Mouse (Mus musculus) R1 (cell line): ENCODE measurements at regions not wholly inside any gene's neighbourhood (a gene's known extent, or its start where the extent isn't known, plus 50 kb on each side); places are given as distances from the start of the nearest gene placed in this dataset.

Experiments used
- DNase-seq: peaks from one replicate; pipeline ENCODE4 v3.0.0-alpha.2; 2018; ENCODE audit warnings: low read depth, low spot score

DNA sequence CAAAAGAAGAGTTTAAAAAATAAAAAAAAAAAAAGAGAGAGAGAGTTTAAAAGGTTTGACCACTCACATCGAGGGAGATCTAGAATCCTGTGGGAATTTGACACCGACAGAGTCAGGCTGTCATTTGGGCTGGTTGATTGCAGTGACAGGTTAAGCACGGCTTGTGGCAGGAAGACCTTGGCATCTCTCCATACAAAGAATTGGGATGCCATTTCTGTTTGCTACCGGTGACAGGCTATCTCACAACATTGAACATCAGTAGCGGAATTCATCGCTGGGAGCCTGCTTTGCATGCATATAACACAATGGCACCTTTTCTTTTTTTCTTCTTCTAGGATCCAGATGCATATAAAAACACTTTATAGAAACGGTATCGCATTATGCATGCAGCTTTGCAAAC, 53.7 kb upstream of the Gm26657 start:
- DNase-seq: no peak

DNA sequence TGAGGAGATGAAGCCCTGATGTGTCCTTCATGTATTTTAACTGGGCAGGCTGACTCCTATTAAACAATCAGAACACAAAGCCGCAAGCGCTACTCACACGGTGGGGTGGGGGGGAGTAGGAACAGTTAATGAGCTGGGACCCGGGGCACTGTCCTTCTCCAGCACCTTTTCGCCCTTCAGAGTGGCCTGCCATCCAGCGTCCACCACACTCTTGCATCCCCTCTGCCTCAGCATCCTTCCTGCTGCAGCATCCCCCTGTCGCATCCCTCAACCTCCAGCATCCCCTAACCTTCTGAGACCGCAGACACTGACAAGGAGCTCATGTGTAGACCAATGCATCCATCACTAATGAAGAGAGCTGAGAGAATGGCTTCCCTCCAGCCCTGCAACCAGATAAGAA, 54.2 kb upstream of the Gm26657 start:
- no peak for DNase-seq

- DNase-seq: peak; percentile 82
Measured at GRCm38 (mm10) chr4:56685123-56685522, 54.7 kb upstream of the Gm26657 start.

GRCm38 (mm10) chr4:56684031-56684430, 55.8 kb upstream of the Gm26657 start:
- no peak for DNase-seq

DNA sequence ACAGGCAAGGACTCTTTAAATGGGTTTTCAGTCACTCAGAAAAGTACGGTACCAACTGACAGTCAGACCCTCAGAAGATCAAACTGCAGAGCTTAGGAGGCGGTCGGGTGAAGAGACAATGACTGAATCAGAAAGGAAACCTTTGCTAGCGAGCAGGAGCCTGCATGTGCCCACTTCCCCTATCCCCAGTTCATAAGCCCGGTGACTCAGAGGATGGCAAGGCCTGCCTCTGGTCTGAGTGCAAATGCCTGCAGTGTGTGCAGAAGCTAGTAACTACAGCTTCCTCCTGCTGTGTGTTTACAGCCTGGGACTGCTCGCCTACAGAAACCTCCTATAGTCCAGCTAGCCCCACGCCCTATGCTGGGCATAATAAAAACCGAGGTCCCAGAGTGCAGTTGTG, 58.7 kb upstream of the Gm26657 start:
- no peak for DNase-seq

- no peak for DNase-seq
Measured at GRCm38 (mm10) chr4:56673868-56674267, 66.0 kb upstream of the Gm26657 start.

- DNase-seq: no peak
Measured at GRCm38 (mm10) chr4:56664921-56665320, 74.9 kb upstream of the Gm26657 start.

- no peak for DNase-seq
Measured at GRCm38 (mm10) chr4:56661816-56662215, 78.1 kb upstream of the Gm26657 start.

- no peak for DNase-seq
Measured at GRCm38 (mm10) chr4:56657046-56657445, 82.8 kb upstream of the Gm26657 start.

- no peak for DNase-seq
Measured at GRCm38 (mm10) chr4:56654327-56654726, 85.5 kb upstream of the Gm26657 start.

DNA sequence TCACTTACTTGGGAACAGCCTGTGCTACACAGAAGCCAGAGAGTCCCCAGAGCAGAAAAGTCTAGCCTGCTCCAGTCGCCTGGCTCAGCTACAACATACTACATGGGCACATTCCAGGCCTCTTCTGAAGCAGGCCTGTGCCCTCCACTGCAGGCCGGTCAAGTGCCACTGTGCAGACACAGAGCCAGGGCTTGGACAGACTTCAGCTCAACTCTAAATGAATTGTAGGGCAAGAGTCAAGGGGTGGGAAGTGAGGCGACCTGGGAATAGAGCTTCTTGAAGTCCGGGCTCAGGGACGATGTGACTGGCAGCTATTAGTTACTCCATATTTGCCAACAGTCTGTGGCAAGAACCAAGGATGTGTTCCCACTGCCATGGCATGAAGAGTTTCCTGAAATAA, 87.1 kb upstream of the Gm26657 start:
- DNase-seq: no peak

DNA sequence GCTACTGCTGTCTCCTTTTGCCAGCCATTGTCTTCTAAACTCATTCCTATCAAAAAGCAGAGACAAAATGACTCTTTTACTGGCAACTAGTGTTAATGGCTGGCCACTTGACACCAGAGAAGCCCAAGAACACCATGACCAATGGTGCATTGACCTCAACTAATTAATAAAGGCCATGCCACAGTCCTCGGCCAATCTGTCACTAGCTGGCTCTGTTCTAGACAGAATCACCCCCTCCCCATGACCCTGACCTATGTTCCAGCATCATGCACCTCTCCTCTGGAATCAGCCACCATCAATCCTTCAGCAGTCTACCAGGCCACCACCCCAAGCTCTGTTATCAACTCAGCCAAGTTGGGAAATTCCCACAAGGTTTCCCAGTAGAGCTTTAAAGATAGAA, 90.1 kb upstream of the Gm26657 start:
- DNase-seq: no peak

DNA sequence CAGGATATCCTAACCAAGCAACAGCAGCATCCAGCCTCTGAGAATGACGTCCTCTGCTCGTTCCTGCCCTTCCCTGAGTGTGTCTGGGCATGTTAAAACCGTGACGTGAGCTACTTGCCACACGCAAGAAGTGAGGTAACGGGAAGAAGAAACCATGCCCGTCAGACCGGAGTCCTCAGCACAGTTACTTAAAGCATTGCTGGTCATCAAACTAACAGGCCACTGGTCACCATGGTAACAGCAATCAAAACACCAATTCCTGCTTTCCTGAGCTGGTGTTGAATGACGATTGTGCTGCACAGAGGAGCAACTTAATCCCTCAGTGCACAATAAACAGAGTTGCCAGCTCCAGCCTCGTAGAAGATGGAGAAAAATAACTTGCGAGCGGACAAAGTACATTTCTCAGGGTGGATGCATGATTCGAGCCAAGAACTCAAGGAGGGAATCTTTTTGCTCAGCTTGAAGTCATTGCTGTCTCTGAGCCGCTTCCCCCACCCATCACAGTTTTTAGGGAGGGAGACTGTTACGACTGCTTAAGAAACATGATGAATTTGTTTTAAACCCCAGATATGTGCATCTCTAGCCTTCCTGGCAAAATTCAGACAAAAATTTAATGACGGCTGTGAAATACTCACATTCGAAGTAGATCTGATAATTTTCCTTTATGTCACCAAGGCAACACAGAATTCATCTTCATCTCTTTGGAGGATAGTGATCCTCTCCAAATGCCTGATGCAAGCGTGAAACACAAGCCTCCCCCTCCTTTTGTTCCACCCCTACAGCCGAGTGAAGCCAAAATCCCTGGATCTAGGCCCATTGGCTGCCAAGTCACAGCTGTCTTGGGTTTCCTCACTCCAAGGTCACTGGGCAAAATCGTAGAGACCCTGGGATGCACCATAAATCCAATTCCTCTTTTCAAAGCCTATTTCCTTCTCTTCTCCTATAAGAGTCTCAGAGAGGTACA, 95.6 kb upstream of the Gm26657 start:
- DNase-seq: peak; percentile 43

DNA sequence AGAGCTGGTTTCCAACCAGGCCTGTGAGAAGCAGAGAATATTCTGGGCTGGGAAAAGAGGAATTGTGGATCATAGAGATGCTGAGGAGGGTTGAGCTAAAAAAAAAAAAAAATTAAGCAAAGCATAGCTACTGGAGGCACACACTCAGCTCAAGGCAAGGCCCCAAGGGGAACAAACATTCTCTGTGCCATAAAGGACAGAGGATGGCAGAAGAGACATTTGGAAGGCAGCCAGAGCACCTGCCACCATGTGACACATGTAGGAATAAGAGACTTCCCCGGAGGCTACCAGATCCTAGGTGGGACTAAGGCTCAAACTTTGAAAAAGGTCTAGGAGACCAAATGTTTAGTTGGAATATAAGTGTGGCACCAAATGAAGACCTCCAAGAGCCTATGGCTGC, 96.4 kb upstream of the Gm26657 start:
- no peak for DNase-seq

- peak; percentile 30 for DNase-seq
Measured at GRCm38 (mm10) chr4:56639709-56640108, 100.2 kb upstream of the Gm26657 start.

DNA sequence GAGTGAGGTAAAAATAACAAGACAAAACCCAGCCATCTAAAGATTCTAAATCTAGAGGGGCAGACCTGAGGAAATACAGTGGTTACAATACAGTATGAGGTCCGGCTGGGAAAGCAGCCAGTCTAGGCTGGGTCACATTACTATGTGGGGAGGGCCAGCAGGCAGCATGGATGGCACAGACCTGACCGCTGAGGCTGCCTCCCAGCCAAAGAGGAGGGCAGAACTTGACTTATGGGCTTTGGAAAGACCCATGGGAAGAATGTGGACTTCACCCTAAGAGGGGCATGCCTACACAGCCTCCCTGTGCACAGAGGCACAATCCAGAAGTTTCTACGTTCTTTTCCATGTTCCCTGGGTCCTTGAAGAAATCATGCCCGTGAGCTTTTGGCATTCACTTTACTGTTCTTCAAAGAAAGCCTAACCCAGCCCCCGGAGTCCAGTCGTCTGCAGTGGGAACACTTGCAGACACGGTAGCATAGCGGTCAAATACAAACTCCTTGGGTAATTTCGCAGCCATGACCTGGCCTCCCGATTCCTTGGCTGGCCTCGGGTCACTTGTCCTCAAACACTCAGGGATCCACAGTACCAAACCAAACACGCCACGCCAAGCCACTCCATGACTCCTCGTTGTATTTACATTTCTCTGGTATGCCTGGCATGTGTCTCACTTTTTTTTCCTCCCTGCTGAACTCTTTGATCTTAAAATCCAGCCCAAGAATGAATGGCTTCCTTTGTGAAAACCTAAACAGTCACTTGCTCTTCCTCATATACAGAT, 101.0 kb upstream of the Gm26657 start:
- DNase-seq: no peak

GRCm38 (mm10) chr4:56636265-56636664, 103.6 kb upstream of the Gm26657 start:
- no peak for DNase-seq

DNA sequence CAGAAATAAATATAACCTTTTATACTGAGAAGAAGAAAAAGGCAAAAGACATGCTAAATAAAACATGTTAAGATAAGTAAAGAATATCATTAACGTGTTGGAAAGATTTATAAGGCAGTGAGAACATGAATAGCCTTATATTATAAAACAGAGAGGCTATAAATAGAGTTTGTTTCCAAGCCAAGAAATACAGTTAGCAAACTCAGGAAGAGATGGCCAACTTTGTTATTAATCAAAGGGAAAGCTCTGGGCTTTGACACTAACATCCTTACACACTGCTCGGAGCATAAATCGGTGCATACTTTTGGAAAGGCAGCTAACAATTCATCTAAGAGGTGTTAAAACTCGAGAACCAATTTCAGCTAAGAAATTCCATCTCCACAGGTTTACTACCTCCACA, 106.3 kb upstream of the Gm26657 start:
- DNase-seq: no peak

DNA sequence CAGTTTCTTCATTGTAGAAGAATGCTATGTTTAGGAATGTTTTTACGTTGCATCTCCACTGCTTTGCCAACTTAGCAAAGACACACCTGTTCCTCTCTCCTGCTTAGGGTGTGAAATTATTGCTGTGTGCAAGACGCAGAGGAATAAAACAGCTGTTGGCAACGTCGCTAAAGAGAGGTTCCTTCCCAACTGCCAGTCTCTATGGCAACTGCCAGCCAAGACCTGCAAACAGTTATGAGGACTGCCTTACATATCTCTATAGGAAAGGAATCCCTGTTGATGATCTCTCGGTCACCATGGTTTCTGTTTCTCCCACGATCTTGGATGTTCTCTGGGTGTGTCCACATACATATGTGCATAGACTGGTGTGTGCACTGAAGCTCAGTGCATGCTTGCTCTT, 109.6 kb upstream of the Gm26657 start:
- DNase-seq: peak; percentile 13

DNA sequence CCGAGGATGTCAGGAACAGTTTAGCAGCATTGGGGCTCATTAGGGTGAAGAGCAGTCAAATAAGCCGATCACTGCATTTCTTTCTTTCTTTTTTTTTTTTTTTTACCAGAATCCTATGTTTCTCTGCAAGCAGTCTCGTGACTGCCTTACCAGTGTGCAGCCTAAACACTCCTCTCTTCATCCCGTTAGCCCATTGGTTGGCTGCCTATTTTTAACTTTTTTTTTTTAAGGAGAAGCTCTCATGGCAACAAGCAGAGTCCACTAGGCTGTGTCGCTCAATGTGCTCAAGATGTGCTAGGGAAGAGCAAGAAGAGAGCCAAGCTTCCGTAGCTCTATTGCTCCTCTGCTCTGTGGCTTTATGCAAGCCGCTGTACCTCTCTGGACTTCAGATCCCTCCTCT, 112.7 kb upstream of the Gm26657 start:
- no peak for DNase-seq

GRCm38 (mm10) chr4:56621782-56622181, 118.1 kb upstream of the Gm26657 start:
- no peak for DNase-seq

DNA sequence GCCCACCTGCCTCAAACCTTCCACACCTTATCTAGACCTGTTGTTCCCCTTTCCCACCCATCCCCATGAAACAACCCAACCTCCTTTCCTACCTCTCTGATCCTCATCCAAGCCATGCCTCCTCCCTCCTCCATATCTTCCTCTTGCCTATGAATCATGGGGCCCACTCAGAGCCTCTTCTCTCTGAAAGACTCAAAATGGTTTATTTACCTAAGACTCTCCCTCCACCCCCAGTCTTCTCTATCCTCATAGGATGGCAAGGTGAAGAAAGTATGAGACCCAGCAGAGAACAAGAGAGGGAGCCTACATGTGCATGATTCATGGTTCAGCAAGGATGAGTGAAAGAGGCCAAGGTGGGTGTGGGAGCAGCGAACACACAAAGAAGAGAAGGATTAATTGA, 118.5 kb upstream of the Gm26657 start:
- DNase-seq: no peak

GRCm38 (mm10) chr4:56620628-56621027, 119.2 kb upstream of the Gm26657 start:
- no peak for DNase-seq
